Mouse (Mus musculus) embryo, embryonic 11.5 days (tissue): ENCODE measurements at regions not wholly inside any gene's neighbourhood (a gene's known extent, or its start where the extent isn't known, plus 50 kb on each side); places are given as distances from the start of the nearest gene placed in this dataset.
A peak's percentile ranks its signal among the peaks of the same experiment; 100 is the strongest.

Source experiments
- DNase-seq: peaks from one replicate; pipeline ENCODE4 v3.0.0-alpha.2; 2012; ENCODE audit warnings: low read depth, low spot score

GRCm38 (mm10) chrX:99548284-99549019 lies 77.4 kb upstream of the Pja1 start:
- DNase-seq = no peak

GRCm38 (mm10) chrX:99544410-99544809 lies 73.3 kb upstream of the Pja1 start:
- no peak for DNase-seq

GRCm38 (mm10) chrX:99541916-99542315 lies 70.8 kb upstream of the Pja1 start:
- DNase-seq = no peak

- no peak for DNase-seq
These were observed 69.1 kb upstream of the Pja1 start for GRCm38 (mm10) chrX:99540087-99540576.

GRCm38 (mm10) chrX:99539684-99540083 lies 68.6 kb upstream of the Pja1 start:
- DNase-seq = no peak

GRCm38 (mm10) chrX:99537814-99538213 lies 66.7 kb upstream of the Pja1 start:
- no peak for DNase-seq

- no peak for DNase-seq
These were observed 63.8 kb upstream of the Pja1 start for GRCm38 (mm10) chrX:99534922-99535321.

- no peak for DNase-seq
These were observed 60.1 kb upstream of the Pja1 start for GRCm38 (mm10) chrX:99531154-99531553.

- DNase-seq = no peak
These were observed 59.4 kb upstream of the Pja1 start for GRCm38 (mm10) chrX:99530511-99530910.

GRCm38 (mm10) chrX:99523306-99523705 lies 52.2 kb upstream of the Pja1 start:
- no peak for DNase-seq

GRCm38 (mm10) chrX:99522830-99523229 lies 51.8 kb upstream of the Pja1 start:
- peak; percentile 39 for DNase-seq

GRCm38 (mm10) chrX:99522289-99522688 lies 51.2 kb upstream of the Pja1 start:
- DNase-seq = no peak

- DNase-seq = no peak
These were observed 50.8 kb upstream of the Pja1 start for GRCm38 (mm10) chrX:99521866-99522265.
